Mouse (Mus musculus): ENCODE data around the gene Rbm4b.

DNA sequence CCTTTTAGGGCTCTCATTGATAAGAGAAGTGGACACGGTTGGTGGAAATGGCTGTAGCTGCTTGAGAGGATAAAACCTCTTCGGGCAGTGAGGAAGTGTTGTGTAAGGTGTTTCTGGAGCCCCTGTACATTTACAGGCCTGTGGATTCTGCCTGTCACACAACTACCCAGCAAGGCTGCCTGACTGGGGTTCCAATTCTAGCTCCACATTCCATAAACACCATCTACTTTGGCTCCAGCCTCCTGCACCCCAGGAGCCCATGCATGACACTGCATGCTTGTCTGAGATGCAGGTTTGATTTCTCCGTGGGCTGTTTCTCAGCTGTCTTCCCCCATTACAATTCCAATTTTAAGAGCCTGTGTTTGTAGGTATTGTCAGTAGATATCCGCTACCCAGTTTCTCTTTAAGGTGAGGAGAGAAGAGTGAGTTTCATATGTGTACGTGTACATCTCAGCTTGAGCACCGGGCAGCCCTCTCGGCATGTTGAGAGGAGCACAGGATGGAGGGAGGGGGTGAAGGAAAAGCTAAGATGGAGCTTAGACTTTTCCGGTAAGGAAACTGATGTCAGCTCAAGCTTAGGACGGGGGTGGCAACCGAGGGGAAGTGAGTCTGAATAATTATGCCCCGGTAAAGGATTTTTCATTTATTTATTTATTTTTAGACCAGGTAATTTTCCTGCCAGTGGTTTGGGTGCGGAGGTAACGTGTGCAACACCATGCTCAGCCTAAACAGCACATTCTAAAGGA, 43.3 kb upstream of the Rbm4b start:
- TF ChIP-seq CTCF (IDR thresholded peaks at IDR 0.05; ENCODE audit: control insufficient read depth, insufficient read depth, insufficient replicate concordance, low read depth, low read length): no peak
- no peak for TF ChIP-seq POLR2A (IDR thresholded peaks at IDR 0.05; ENCODE audit: control insufficient read depth, low read depth, low read length)
